Mouse (Mus musculus) heart, postnatal 0 days (tissue): ENCODE results near the gene Phf10. TPM values are rescaled to one million over a fixed set of nuclear protein-coding genes. Genes with fewer than 3 reads are reported as not detected.

Experiments
- ATAC-seq: fragments of 200-750 bp; cut with Nextera tagmentation; 2 replicates; pipeline ENCODE4 v1.8.0; 2017; ENCODE audit warnings: low read depth, moderate number of reproducible peaks, moderate library complexity; ENCODE audit not compliant: insufficient read depth
- DNase-seq: peaks from one replicate; pipeline ENCODE4 v3.0.0-alpha.2; 2016; ENCODE audit warnings: low spot score
- H3K27ac ChIP-seq: fragments of 300-500 bp; sonication (generic); 2 replicates; pipeline ENCODE4 v1.5.1; 2014; ENCODE audit warnings: low read depth, mild to moderate bottlenecking
- H3K27me3 ChIP-seq: fragments of 300-500 bp; sonication (generic); 2 replicates; pipeline ENCODE4 v1.6.1; 2014; ENCODE audit warnings: low read length, mixed read lengths; ENCODE audit not compliant: control insufficient read depth, insufficient read depth
- H3K36me3 ChIP-seq: fragments of 300-500 bp; sonication (generic); replicated peaks from 2 replicates; pipeline ENCODE4 v1.6.1; 2014; ENCODE audit warnings: low read length, mixed read lengths; ENCODE audit not compliant: control insufficient read depth, insufficient read depth
- H3K4me1 ChIP-seq: fragments of 300-500 bp; sonication (generic); 2 replicates; pipeline ENCODE4 v1.6.1; 2014; ENCODE audit warnings: antibody characterized with exemption; ENCODE audit not compliant: control insufficient read depth, insufficient read depth
- H3K4me2 ChIP-seq: fragments of 300-500 bp; sonication (generic); 2 replicates; pipeline ENCODE4 v1.6.1; 2014; ENCODE audit warnings: low read depth, mild to moderate bottlenecking, low read length, moderate library complexity
- H3K4me3 ChIP-seq: fragments of 300-500 bp; sonication (generic); 2 replicates; pipeline ENCODE4 v1.5.1; 2014; ENCODE audit warnings: low read depth, low read length
- H3K9ac ChIP-seq: fragments of 300-500 bp; sonication (generic); replicated peaks from 2 replicates; pipeline ENCODE4 v1.6.1; 2014; ENCODE audit warnings: low read depth, low read length, mixed read lengths
- H3K9me3 ChIP-seq: fragments of 300-500 bp; sonication (generic); replicated peaks from 2 replicates; pipeline ENCODE4 v1.6.1; 2016; ENCODE audit warnings: low read length; ENCODE audit not compliant: control insufficient read depth
- CTCF ChIP-seq: IDR thresholded peaks from 2 replicates; pipeline ENCODE4 v1.5.1; 2016; ENCODE audit warnings: antibody characterized with exemption, control low read depth, low read depth
- EP300 ChIP-seq: IDR thresholded peaks from 2 replicates; pipeline ENCODE4 v1.6.1; 2016; ENCODE audit warnings: antibody characterized with exemption, low read depth
- WGBS: fragments of 180-500 bp; shearing (Covaris S2); extraction: QIAGEN DNeasy Blood & Tissue Kit; methylation state at CpG from one replicate; pipeline ENCODE4 v1.1.7; 2014; 5-methylcytosine and 5-hydroxymethylcytosine counted together
- polyA plus RNA-seq: library from polyadenylated mRNA; unstranded; fragments of >200 nt; fragmentation: Nextera tagmentation; extraction: Ambion mirVana; gene quantifications from 2 replicates; pipeline ENCODE4 v1.2.1, GENCODE M21; 2015
- total RNA-seq: library from RNA; depleted of rRNA; stranded (reverse); fragments of >200 nt; gene quantifications from 2 replicates; pipeline ENCODE4 v1.2.3, GENCODE M21; 2014; ENCODE audit warnings: low replicate concordance

The Phf10 gene
- total and polyA plus RNA-seq, 2 experiments from 2014 or later, result 18.2 to 41.0 TPM

- peaks cover 6% of the 10 kb centered on the region; the same call in 1 of the 2 replicates for H3K4me1 ChIP-seq
- TF ChIP-seq CTCF (no peak), EP300 (no peak)
- WGBS, result 23% methylated on average over 3 of the region's 3 CpGs
- peaks cover 8% of the 10 kb centered on the region; the same call in 1 of the 2 replicates for H3K36me3 ChIP-seq
- H3K9me3 ChIP-seq, result no peaks in the 10 kb centered on the region
- no peaks in the 10 kb centered on the region for H3K27me3 ChIP-seq
- DNase-seq (no peak), ATAC-seq (no peak)
- H3K4me2 ChIP-seq, result peak overlapping the region; percentile 77
- H3K27ac ChIP-seq, result no peak overlapping the region
- H3K9ac ChIP-seq, result peak overlapping the region; percentile 34; the same call in 1 of the 2 replicates
- H3K4me3 ChIP-seq, result peak overlapping the region; percentile 18; the same call in 1 of the 2 replicates
These were observed 1.1 kb downstream of the Phf10 start for GRCm38 (mm10) chr17:14959979-14960378.

GRCm38 (mm10) chr17:14958686-14959327 is 2.3 kb downstream of the Phf10 start:
- no peak overlapping the region for H3K9ac ChIP-seq
- H3K27ac ChIP-seq, result no peak overlapping the region
- H3K36me3 ChIP-seq, result peaks cover 18% of the 10 kb centered on the region
- peaks cover 6% of the 10 kb centered on the region; the same call in 1 of the 2 replicates for H3K4me1 ChIP-seq
- H3K4me2 ChIP-seq, result no peak overlapping the region
- WGBS, result 81% methylated on average over 5 of the region's 5 CpGs
- no peaks in the 10 kb centered on the region for H3K9me3 ChIP-seq
- no peaks in the 10 kb centered on the region for H3K27me3 ChIP-seq
- ATAC-seq (no peak), DNase-seq (no peak)
- H3K4me3 ChIP-seq, result no peak overlapping the region
- TF ChIP-seq EP300, result no peak
- TF ChIP-seq CTCF, result no peak

- no peak for TF ChIP-seq CTCF
- no peak for TF ChIP-seq EP300
- Histone ChIP-seq H3K27ac (no peak overlapping the region), H3K4me3 (no peak overlapping the region), H3K4me1 (no peaks in the 10 kb centered on the region), H3K36me3 (peaks cover 59% of the 10 kb centered on the region), H3K4me2 (no peak overlapping the region), H3K9me3 (no peaks in the 10 kb centered on the region), H3K9ac (no peak overlapping the region), H3K27me3 (no peaks in the 10 kb centered on the region)
- no peak for DNase-seq
- no peak for ATAC-seq
- WGBS, result 73% methylated on average over 8 of the region's 8 CpGs
These were observed 7.6 kb downstream of the Phf10 start for GRCm38 (mm10) chr17:14953452-14953851.

- no peak overlapping the region for H3K9ac ChIP-seq
- no peak for TF ChIP-seq EP300
- no peak for TF ChIP-seq CTCF
- ATAC-seq (no peak), DNase-seq (no peak)
- no peak overlapping the region for H3K4me3 ChIP-seq
- peaks cover under 1% of the 10 kb centered on the region; the same call in 1 of the 2 replicates for H3K4me1 ChIP-seq
- H3K4me2 ChIP-seq, result no peak overlapping the region
- H3K9me3 ChIP-seq, result no peaks in the 10 kb centered on the region
- 80% methylated on average over 7 of the region's 7 CpGs for WGBS
- no peak overlapping the region for H3K27ac ChIP-seq
- peaks cover 66% of the 10 kb centered on the region for H3K36me3 ChIP-seq
- no peaks in the 10 kb centered on the region for H3K27me3 ChIP-seq
These were observed 11.8 kb downstream of the Phf10 start for GRCm38 (mm10) chr17:14949161-14949827.

GRCm38 (mm10) chr17:14944551-14944950 is 16.5 kb downstream of the Phf10 start:
- DNase-seq (no peak), ATAC-seq (no peak)
- Histone ChIP-seq H3K9me3 (no peaks in the 10 kb centered on the region), H3K4me1 (peaks cover 7% of the 10 kb centered on the region), H3K27ac (no peak overlapping the region), H3K9ac (no peak overlapping the region), H3K36me3 (peaks cover 25% of the 10 kb centered on the region), H3K4me2 (peak overlapping the region; percentile 90; the same call in 1 of the 2 replicates), H3K27me3 (no peaks in the 10 kb centered on the region), H3K4me3 (no peak overlapping the region)
- WGBS, result 87% methylated on average over 1 of the region's 1 CpGs
- TF ChIP-seq EP300 (no peak), CTCF (no peak)
